Mouse (Mus musculus): ENCODE data around the gene Exoc6b.

DNA sequence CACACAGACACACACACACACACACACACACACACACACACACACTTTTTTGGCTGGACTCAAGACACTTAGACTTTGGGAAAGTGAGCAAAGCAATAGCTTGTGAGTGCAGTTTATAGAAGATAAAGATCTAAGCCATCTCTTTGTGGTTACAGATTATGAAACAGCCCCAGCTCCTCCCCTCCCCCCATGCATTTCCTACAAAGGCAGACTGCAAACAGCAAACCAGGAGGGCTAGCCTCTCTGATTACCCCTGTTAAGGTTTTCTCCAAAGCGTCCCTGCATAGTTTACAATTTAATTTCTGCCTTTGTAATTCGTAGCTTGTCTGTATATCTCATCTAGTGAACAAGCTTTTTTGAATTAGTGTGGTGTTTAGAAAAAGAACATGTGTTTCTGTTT lies 412.6 kb downstream of the Exoc6b start:
- no peak for TF ChIP-seq GATA1 (IDR thresholded peaks at IDR 0.05; ENCODE audit: borderline replicate concordance, low read length)
- TF ChIP-seq FLI1 (IDR thresholded peaks at IDR 0.05; ENCODE audit: low read length) = no peak

All from megakaryocyte, embryonic 14.5 days (primary cell).